Mouse (Mus musculus) R1 (cell line): Measurements from ENCODE around the gene Abhd17a.
A peak's percentile ranks its signal among the peaks of the same experiment; 100 is the strongest.

Experiments
- DNase-seq: peaks from one replicate; pipeline ENCODE4 v3.0.0-alpha.2; 2018; ENCODE audit warnings: low read depth, low spot score

Abhd17a gene

DNA sequence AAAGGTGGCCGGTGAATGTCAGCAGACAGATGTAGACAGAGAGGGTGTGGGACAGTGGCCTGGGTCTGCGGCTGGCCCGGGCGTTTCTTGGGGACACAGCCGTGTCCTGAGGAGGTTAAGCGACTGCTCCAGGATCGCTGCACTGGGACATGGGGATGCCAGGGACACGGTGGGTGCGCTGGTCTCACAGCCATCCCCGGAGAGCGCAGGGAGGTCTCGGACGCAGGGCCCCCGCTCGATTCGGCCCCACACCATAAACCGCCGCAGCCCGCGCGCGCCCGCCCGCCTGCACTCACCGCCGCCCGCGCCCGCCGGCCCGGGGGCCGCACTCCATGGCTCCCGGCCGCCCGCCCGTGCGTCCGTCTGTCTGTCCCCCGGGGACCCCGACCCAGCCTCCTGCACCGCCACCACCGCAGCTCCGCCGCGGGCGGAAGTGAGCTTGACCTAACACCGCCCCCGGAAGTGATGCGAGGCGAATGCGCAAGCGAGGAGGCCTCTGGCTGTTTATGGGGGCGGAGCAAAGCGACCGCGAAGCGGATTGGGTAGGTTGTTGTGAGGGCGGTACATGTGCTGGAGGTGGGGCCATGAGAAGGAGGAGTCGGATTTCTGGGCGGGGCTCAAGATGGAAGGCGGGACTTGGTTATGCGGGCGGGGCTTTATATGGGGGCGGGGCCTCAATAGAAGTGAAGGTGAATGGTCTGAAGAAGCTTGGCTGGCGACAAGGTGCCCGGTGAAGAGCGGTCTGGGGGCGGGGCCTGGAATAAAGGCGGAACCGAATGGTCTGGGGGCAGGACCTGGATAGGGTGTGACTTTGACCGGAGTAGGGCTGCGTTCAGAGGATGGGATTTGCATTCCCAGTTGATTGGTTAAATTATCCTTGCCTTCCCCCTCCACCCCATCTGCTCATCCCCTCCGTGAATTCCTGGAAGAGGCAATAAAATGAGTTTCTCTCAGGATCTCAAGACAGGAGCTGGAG lies at the start of gene Abhd17a:
Gene Abhd17a, minus strand, starts transcription at position 463 of the 976 bp plus-strand sequence.
- DNase-seq = peak; percentile 99

DNA sequence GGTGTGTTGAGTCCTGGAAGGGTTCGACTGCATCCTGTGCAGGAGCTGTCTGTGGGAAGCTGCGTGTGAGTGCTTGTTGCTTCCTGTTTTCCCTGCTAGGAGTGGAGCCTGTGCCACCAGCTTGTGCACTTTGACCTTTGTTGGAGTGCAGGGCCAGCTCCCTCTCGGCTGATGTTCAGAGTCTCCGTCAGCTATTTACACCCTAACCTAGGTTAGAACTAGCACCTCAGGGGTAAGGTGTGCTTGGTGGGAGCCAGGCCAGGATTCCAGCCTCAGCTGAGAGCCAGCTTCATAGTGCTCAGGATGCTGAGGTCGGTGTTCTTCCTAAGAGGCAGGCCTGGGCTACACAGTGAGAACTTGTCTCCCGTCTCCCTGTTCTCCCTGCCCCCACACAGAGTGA lies 45.2 kb upstream of the Abhd17a start:
- DNase-seq = no peak

GRCm38 (mm10) chr10:80628925-80629324 lies 38.8 kb upstream of the Abhd17a start:
- no peak for DNase-seq

DNA sequence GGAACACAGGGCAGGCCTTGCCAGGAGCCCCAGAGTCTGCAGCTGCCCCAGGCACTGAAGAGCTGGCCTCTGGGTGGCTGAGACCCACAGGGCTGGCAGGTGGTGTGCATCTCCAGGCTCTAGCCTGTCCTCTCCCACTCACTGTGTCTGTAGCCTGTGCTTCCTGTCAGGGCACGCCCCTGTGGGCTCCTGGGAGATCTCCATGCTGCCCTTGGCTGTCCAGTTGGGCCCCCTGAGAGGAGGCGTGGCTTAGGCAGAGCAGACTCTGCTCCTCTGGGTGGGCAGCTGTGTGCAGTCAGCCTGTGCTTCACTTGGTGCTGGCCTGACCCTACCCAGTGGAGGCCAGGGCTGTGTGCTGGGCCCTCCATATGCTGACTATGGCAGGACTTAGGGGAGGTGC lies 37.5 kb upstream of the Abhd17a start:
- no peak for DNase-seq

DNA sequence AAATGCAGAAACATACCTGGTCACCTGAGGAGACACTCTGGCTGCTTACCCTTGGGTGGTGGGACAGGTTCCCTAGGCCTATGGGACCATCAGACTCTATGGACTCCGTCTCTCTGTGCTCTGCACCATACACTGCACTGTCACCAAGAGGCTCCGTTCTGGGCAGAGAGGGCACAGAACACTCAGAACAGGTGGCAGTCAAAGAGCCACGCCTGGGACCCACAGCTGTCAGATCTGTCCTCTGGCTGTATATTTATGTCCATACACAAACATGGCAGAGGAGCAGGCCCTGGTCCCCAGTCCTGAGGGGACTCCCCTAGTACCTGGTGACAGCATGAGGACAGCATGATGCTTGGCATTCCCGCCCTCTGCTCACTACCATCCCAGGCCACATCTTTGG lies 35.6 kb upstream of the Abhd17a start:
- no peak for DNase-seq

DNA sequence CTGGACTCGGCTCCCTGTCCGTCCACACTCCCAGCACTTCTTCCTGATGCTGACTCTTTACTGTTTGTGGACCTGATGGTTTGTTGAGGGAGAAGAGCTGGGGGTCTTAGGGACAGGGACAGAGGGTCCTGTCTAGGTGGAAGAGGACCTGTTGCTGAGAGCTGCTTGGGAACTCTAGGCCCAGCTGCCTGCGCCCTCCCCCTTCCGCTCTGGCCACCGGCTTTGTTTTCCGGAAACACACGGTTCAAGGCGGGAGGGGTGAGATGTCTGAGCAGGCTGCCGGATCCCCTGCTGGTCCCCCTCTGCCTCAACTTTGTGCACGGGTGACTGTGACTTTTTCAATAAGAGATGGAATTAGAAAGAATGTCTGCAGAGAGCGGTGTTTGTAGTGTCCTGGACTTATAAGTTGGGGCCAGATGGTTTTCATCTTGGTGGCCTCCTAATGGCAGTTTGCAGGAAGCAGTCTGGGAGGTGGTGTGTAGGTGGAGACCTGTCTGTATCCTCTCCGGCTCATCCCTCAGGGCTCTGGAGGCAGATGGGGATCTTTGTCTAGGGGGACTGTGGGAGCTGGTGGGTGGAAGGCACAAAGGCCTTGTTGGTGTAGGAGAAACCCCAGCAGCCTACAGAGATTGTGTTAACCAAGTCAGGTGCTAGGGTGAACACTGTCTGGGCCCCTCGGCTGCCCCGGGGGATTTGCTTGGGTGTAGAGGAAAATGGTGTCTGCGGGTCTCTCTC lies 33.5 kb upstream of the Abhd17a start:
- DNase-seq = peak; percentile 68

- peak; percentile 59 for DNase-seq
Observed at GRCm38 (mm10) chr10:80622661-80623456, 32.7 kb upstream of the Abhd17a start, which contains the start of gene Csnk1g2. Gene Csnk1g2, plus strand, starts transcription at chr10:80622838.

- DNase-seq = peak; percentile 100
Observed at GRCm38 (mm10) chr10:80621940-80622660, 32.0 kb upstream of the Abhd17a start.

DNA sequence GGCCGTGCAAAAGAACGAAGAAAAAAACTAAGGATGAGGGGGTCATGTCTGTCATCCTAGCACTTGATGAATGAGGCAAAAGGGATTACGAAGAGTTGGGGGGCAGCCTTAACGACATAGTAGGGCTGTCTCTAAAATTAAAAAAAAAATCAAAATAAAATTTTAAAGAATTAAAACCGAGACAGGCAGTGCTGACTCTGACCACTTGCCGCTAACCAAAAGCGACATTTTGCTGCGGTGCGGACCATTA lies 31.5 kb upstream of the Abhd17a start:
- no peak for DNase-seq

- no peak for DNase-seq
Observed at GRCm38 (mm10) chr10:80620796-80621689, 30.9 kb upstream of the Abhd17a start.

DNA sequence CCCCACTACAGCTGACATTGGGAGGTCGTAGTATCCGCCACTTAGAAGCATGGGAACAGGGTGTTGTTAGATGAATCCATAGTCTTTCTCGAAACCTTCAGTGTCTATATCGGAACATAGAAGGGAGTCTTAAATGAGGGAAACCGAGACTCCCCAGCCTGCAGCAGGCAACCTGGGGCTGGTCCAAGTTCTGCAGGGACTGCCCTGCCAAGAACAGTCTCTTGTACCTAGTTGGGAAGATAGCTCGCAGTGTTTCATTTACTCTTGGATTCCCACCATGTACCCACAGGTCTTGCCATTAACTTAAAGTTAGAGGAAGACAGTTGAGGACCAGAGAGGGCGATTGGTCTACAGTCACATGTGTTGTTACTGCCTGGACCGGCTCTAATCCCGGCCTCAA lies 30.2 kb upstream of the Abhd17a start:
- no peak for DNase-seq

DNA sequence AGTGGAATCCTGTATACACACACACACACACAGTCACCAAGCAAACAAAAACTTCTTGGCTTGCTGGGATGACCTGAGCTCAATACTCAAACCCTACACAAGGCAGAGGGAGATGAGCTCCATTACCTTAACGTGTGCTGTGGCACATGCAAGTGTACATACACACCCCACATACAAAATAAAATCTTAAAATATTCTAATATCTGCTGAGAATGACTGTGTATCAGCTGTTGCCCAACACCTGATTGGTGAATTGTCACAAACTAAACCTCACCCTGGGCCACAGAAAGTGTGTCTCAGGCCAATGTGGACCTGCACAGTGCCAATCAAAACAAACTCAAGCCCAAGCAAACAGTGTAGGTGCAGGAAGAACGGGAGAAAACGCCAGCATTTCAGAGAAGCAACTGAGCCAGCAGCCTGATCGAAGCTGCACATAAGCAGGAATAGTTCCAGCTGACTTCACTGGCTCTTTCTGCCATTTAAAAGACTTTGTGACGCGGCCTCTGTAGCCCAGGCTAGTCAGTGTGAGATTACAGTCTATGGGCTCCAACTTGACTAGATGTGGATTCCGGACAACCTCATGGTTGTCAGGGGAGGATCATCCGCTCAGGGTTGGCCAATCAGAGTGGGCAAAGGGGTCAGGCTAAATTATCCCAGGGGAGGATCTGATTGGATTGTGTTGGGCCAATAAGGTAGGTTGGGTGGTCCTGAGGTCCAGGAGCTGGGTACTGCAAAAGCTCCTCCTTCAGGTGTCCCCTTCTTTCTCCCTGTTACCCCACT lies 29.5 kb upstream of the Abhd17a start:
- DNase-seq = peak; percentile 94

DNA sequence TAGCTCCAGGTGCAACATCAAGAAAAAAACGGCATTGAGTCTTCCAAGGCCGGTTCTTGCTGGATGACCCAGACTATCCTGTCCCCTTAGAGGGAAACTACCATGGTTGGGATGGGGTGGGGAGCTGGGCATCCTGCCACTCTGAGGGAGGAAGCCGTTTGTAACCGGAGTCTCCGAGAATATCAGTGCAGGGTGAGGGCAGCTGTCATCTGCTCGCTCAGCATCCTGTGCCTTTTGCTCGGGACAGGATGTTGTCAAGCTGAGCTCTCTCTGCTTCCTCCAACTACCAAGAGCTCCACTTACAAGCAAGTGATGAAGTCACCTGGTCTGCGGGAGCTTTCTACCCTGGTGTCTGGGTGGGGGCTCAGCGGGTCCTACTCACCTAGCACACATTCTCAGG lies 28.0 kb upstream of the Abhd17a start:
- no peak for DNase-seq

DNA sequence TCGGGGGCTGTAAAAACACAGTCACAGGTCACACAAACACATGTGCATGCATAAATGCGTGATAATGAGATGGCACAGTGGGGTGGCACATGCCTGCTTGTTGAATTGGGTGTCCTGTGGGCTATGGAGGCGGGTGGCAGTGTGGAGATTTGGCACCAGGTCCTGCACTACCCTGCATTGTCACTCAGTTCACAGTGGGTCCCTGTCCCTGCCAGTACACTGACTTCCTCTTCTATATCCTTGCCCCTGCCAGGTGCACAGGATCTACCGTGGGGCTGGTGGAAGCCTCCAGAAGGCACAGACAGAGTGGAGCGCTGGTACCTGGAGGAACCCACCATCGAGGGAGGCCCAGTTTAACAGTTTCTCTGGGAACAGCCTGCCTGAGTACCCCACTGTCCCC lies 24.2 kb upstream of the Abhd17a start:
- DNase-seq = no peak

- DNase-seq = peak; percentile 70
Observed at GRCm38 (mm10) chr10:80613821-80614220, 23.7 kb upstream of the Abhd17a start.

GRCm38 (mm10) chr10:80611905-80612304 lies 21.8 kb upstream of the Abhd17a start:
- no peak for DNase-seq

DNA sequence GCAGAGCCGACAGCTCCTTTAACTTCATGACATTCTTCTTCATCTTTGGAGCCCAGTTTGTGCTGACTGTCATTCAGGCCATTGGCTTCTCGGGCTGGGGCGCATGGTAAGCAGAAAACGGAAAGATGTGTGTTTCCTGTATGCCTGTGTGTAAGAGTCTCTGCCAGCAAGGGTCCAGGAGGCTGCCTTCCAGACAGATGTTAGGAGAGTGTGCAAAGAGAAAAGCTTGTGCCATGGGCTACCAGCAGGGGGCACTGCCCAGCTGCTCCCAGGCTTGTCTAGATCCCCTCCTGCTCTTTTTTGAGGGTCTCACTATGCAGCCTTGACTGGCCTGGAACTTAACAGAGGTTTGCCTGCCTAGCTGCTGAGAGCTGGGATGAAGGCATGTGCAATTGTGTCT lies 20.9 kb upstream of the Abhd17a start:
- DNase-seq = peak; percentile 62

DNA sequence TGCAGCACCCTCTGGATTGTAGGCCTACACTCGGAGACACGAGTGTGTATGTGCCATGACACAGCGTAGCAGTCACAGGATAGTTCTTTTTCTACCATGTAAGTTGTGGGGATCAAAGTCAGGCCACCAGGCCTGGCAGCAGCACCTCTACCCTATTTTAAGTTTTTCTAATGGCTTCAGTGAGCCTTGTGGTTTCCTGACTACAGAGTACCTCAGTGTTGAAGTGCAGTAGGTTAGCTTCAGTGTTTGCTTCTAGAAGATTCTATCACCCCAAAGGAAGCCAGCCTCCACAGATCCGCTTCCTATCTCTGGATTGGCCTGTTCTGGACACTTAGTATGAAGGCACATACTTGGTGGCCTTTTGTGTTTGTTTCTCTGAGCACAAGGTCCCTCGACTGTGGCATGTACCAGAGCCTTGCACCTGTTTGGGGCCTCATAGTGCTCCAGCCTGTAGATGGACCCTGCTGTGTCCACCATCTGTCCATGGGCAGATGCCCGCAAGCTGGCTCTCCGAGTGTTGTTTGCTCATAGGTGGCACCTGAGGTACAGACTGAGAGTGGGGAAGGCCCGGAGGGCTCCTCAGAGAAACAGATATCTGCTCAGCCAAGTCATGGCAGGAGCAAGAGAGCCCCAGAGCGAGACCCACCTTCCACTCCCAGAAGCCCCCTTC lies 20.1 kb upstream of the Abhd17a start:
- no peak for DNase-seq
